Comparison of ENCODE assay signal across 8 mouse cellular contexts in the genomic region with DNA sequence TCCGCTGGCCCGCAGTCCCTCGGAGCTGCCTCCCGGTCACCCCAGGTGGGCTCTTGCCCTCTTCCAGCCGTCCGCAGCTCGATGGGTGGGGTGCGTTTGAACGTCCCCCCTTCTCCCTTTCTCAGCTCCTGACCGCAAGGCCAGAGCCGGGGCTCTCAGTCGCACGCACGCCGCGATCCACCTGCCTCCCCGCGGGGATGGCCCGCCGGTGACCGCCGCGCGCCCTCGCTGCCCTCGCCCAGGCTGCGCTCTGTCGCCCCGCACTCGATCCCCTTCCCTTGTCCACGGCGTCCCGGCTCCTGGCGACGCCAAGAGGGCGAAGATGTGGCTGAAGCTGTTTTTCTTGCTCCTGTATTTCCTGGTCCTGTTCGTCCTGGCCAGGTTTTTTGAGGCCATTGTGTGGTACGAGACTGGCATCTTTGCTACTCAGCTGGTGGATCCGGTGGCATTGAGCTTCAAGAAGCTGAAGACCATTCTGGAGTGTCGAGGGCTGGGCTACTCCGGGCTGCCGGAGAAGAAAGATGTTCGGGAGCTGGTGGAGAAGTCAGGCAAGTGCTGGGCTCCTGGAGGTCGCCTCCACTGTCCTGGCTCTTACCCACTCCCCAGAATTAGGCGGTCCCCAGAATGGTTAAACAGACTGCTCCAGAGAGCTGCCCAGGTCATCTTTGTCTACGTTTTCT. TPM values are rescaled to one million over a fixed set of nuclear protein-coding genes. Genes with fewer than 3 reads are reported as not detected.
DNase-seq lines count a peak whose midpoint lies in the region; ATAC-seq and TF ChIP-seq lines count a peak whose summit lies in the region.

No protein-coding gene starts in this region.

- H3K36me3 ChIP-seq in CH12.LX (replicated peaks in 1 of 2; ENCODE audit: control insufficient read depth in 1 of 2, insufficient read depth in 1 of 2, low read length in 1 of 2), result peaks cover 0 to 9% of the 10 kb centered on the region in 2 experiments
- peaks cover 22% of the 10 kb centered on the region for H3K36me3 ChIP-seq in embryonic facial prominence, embryonic 10.5 days (replicated peaks)
- 0 out of 2 replicates have a peak, but pooled peaks cover 7% of the 10 kb centered on the region for H3K36me3 ChIP-seq in heart, embryonic 10.5 days
- peaks cover 18% of the 10 kb centered on the region; the same call in 1 of the 2 replicates for H3K36me3 ChIP-seq in kidney, embryonic 15.5 days
- H3K36me3 ChIP-seq in liver, embryonic 13.5 days, result 0 out of 2 replicates have a peak, but pooled peaks cover 5% of the 10 kb centered on the region

- H3K27ac ChIP-seq in CH12.LX (ENCODE audit: insufficient read depth, low read depth), result peak overlapping the region; percentile 64
- H3K27ac ChIP-seq in embryonic facial prominence, embryonic 10.5 days (replicated peaks), result peak overlapping the region; percentile 99
- peak overlapping the region; percentile 99 for H3K27ac ChIP-seq in heart, embryonic 10.5 days
- peak overlapping the region; percentile 99 for H3K27ac ChIP-seq in kidney, embryonic 15.5 days
- H3K27ac ChIP-seq in liver, embryonic 13.5 days, result peak overlapping the region; percentile 92

- in situ Hi-C loops in CH12.LX (cut with MboI; ENCODE audit: low pct_ligation_motif_present, low pct_unique_long_range_greater_than_20kb, low sequenced_read_pairs), result no loop called here

- H3K9me3 ChIP-seq in CH12.LX (replicated peaks; ENCODE audit: low read length), result peaks cover 2% of the 10 kb centered on the region
- H3K9me3 ChIP-seq in embryonic facial prominence, embryonic 10.5 days, result no peaks in the 10 kb centered on the region
- no peaks in the 10 kb centered on the region for H3K9me3 ChIP-seq in heart, embryonic 10.5 days
- H3K9me3 ChIP-seq in kidney, embryonic 15.5 days (replicated peaks), result no peaks in the 10 kb centered on the region
- no peaks in the 10 kb centered on the region for H3K9me3 ChIP-seq in liver, embryonic 13.5 days (replicated peaks)

- TF ChIP-seq CTCF in CH12.LX (conservative IDR thresholded peaks at IDR 0.05 in 1 of 2, IDR thresholded peaks at IDR 0.05 in 1 of 2; ENCODE audit: low read depth in 2 of 2, low read length in 2 of 2), result no peak

- TF ChIP-seq RAD21 in CH12.LX (IDR thresholded peaks at IDR 0.05; ENCODE audit: low read depth, low read length), result no peak

- dilution Hi-C loops in CH12.LX (cut with MboI; ENCODE audit: extremely low pct_ligation_motif_present, extremely low pct_unique_long_range_greater_than_20kb, low sequenced_read_pairs), result no loop called here

- peak overlapping the region; percentile 68; the same call in 1 of the 2 replicates for H3K4me2 ChIP-seq in CH12.LX (ENCODE audit: insufficient read depth, low read depth, poor library complexity, severe bottlenecking)
- H3K4me2 ChIP-seq in kidney, embryonic 15.5 days, result peak overlapping the region; percentile 77
- peak overlapping the region; percentile 95 for H3K4me2 ChIP-seq in liver, embryonic 13.5 days

- no peak for TF ChIP-seq EP300 in CH12.LX (IDR thresholded peaks at IDR 0.05; ENCODE audit: low read length)

- peak overlapping the region; percentile 79 to 91 (median 91) for H3K4me3 ChIP-seq in CH12.LX (replicated peaks in 1 of 3; ENCODE audit: low read depth in 2 of 3, low read length in 2 of 3, poor library complexity in 1 of 3)
- peak overlapping the region; percentile 95 for H3K4me3 ChIP-seq in embryonic facial prominence, embryonic 10.5 days
- peak overlapping the region; percentile 98 for H3K4me3 ChIP-seq in heart, embryonic 10.5 days
- peak overlapping the region; percentile 95 for H3K4me3 ChIP-seq in kidney, embryonic 15.5 days (replicated peaks)
- H3K4me3 ChIP-seq in liver, embryonic 13.5 days (replicated peaks), result peak overlapping the region; percentile 90

- peak overlapping the region; percentile 81 for H3K9ac ChIP-seq in CH12.LX (ENCODE audit: insufficient read depth, low read depth)
- peak overlapping the region; percentile 98 for H3K9ac ChIP-seq in kidney, embryonic 15.5 days
- H3K9ac ChIP-seq in liver, embryonic 13.5 days, result peak overlapping the region; percentile 96

- H3K79me2 ChIP-seq in CH12.LX (replicated peaks; ENCODE audit: control insufficient read depth, extremely low read depth, insufficient read depth, poor library complexity, severe bottlenecking), result peaks cover 4% of the 10 kb centered on the region; the same call in 1 of the 2 replicates

- peaks cover 2% of the 10 kb centered on the region for H3K27me3 ChIP-seq in CH12.LX (replicated peaks)
- H3K27me3 ChIP-seq in embryonic facial prominence, embryonic 10.5 days (replicated peaks; ENCODE audit: low read depth, poor library complexity, severe bottlenecking), result no peaks in the 10 kb centered on the region
- no peaks in the 10 kb centered on the region for H3K27me3 ChIP-seq in heart, embryonic 10.5 days (ENCODE audit: insufficient read depth, poor library complexity, severe bottlenecking)
- H3K27me3 ChIP-seq in kidney, embryonic 15.5 days, result no peaks in the 10 kb centered on the region
- H3K27me3 ChIP-seq in liver, embryonic 13.5 days, result no peaks in the 10 kb centered on the region

- H3K4me1 ChIP-seq in CH12.LX (ENCODE audit: control insufficient read depth in 1 of 2, insufficient read depth in 2 of 2), result peaks cover 0 to 11% of the 10 kb centered on the region in 2 experiments; a peak in 3 of 4 replicates
- peaks cover 30% of the 10 kb centered on the region for H3K4me1 ChIP-seq in embryonic facial prominence, embryonic 10.5 days
- H3K4me1 ChIP-seq in heart, embryonic 10.5 days, result peaks cover 10% of the 10 kb centered on the region
- H3K4me1 ChIP-seq in kidney, embryonic 15.5 days, result peaks cover 21% of the 10 kb centered on the region
- peaks cover 23% of the 10 kb centered on the region for H3K4me1 ChIP-seq in liver, embryonic 13.5 days (replicated peaks)

- peak; percentile 19 for DNase-seq in CH12.LX (ENCODE audit: extremely low read depth)
- DNase-seq in adrenal gland, postnatal 25 days, result peak; percentile 67
- DNase-seq in embryonic facial prominence, embryonic 10.5 days (ENCODE audit: low spot score), result peak; percentile 75
- DNase-seq in heart, embryonic 10.5 days (ENCODE audit: low spot score), result peak; percentile 87
- peak; percentile 52 for DNase-seq in liver, embryonic 13.5 days
- DNase-seq in naive thymus-derived CD4-positive, alpha-beta T cell, adult 2 months (ENCODE audit: low read depth), result peak; percentile 66
- peak; percentile 69 for DNase-seq in testis, postnatal 10 days (ENCODE audit: low spot score)

- no peak for TF ChIP-seq POLR2A in CH12.LX (IDR thresholded peaks at IDR 0.05; ENCODE audit: low read depth, low read length)

- WGBS in embryonic facial prominence, embryonic 10.5 days, result under 1% methylated on average over 46 of the region's 46 CpGs
- under 1% methylated on average over 46 of the region's 46 CpGs for WGBS in heart, embryonic 10.5 days
- under 1% methylated on average over 46 of the region's 46 CpGs for WGBS in kidney, embryonic 15.5 days
- under 1% methylated on average over 46 of the region's 46 CpGs for WGBS in liver, embryonic 13.5 days (ENCODE audit: insufficient replicate concordance)

- peak; percentile 59 for ATAC-seq in kidney, embryonic 15.5 days (replicated peaks; ENCODE audit: low FRiP score)
- peak; percentile 52 for ATAC-seq in liver, embryonic 13.5 days (ENCODE audit: low read depth)

TF ChIP-seq in CH12.LX, 34 proteins besides CTCF, POLR2A, EP300 and RAD21:
- TF ChIP-seq ELF1 (IDR thresholded peaks at IDR 0.05; ENCODE audit: low read depth, low read length), result peak; percentile 32; the same call in 1 of the 2 replicates
- TF ChIP-seq MXI1 (IDR thresholded peaks at IDR 0.05; ENCODE audit: low read depth, low read length), result no peak

RNA-seq across cellular contexts. Expression of gene Rnf103, which starts 0.8 kb away (rescaled TPM):
- 3.5 and 4.2 TPM in 2 replicates for total RNA-seq in CH12.LX (2012; rRNA removed)
- 7.0 and 7.9 TPM in 2 replicates for total RNA-seq in CH12.LX (2014; rRNA removed)
- polyA plus RNA-seq in CH12.LX (2012; ENCODE audit: insufficient read length, low read depth), result 5.7 and 6.0 TPM in 2 replicates
- total RNA-seq in adrenal gland, postnatal 25 days (2021), result 32.3 and 41.0 TPM in 2 replicates
- polyA plus RNA-seq in embryonic facial prominence, embryonic 10.5 days (2016; fragmentation: Nextera tagmentation; extraction: Ambion mirVana), result 10.9 TPM in 2 replicates
- polyA plus RNA-seq in heart, embryonic 10.5 days (2016; fragmentation: Nextera tagmentation; extraction: Ambion mirVana), result 12.6 and 14.4 TPM in 2 replicates
- 16.7 and 17.2 TPM in 2 replicates for polyA plus RNA-seq in kidney, embryonic 15.5 days (2015; fragmentation: Nextera tagmentation; extraction: Ambion mirVana)
- 5.4 and 6.9 TPM in 2 replicates for polyA plus RNA-seq in liver, embryonic 13.5 days (2015; fragmentation: Nextera tagmentation; extraction: Ambion mirVana)

RNA-seq across cellular contexts. Expression of gene Chmp3, which starts 49.1 kb away (rescaled TPM):
- total RNA-seq in CH12.LX (2012; rRNA removed), result 27.8 and 30.3 TPM in 2 replicates
- 44.7 and 53.8 TPM in 2 replicates for total RNA-seq in CH12.LX (2014; rRNA removed)
- polyA plus RNA-seq in CH12.LX (2012; ENCODE audit: insufficient read length, low read depth), result 68.1 and 76.5 TPM in 2 replicates
- total RNA-seq in adrenal gland, postnatal 25 days (2021), result 109 and 133 TPM in 2 replicates
- polyA plus RNA-seq in embryonic facial prominence, embryonic 10.5 days (2016; fragmentation: Nextera tagmentation; extraction: Ambion mirVana), result 47.9 and 48.2 TPM in 2 replicates
- 62.1 and 69.8 TPM in 2 replicates for polyA plus RNA-seq in heart, embryonic 10.5 days (2016; fragmentation: Nextera tagmentation; extraction: Ambion mirVana)
- polyA plus RNA-seq in kidney, embryonic 15.5 days (2015; fragmentation: Nextera tagmentation; extraction: Ambion mirVana), result 62.3 and 67.2 TPM in 2 replicates
- 35.6 and 43.2 TPM in 2 replicates for polyA plus RNA-seq in liver, embryonic 13.5 days (2015; fragmentation: Nextera tagmentation; extraction: Ambion mirVana)

RNA-seq across cellular contexts. Expression of gene Rmnd5a, which starts 54.0 kb away (rescaled TPM):
- 19.1 and 23.4 TPM in 2 replicates for total RNA-seq in CH12.LX (2012; rRNA removed)
- total RNA-seq in CH12.LX (2014; rRNA removed), result 40.6 and 47.2 TPM in 2 replicates
- 22.7 and 23.5 TPM in 2 replicates for polyA plus RNA-seq in CH12.LX (2012; ENCODE audit: insufficient read length, low read depth)
- total RNA-seq in adrenal gland, postnatal 25 days (2021), result 91.9 and 102 TPM in 2 replicates
- 12.3 and 13.6 TPM in 2 replicates for polyA plus RNA-seq in embryonic facial prominence, embryonic 10.5 days (2016; fragmentation: Nextera tagmentation; extraction: Ambion mirVana)
- polyA plus RNA-seq in heart, embryonic 10.5 days (2016; fragmentation: Nextera tagmentation; extraction: Ambion mirVana), result 9.7 and 11.4 TPM in 2 replicates
- polyA plus RNA-seq in kidney, embryonic 15.5 days (2015; fragmentation: Nextera tagmentation; extraction: Ambion mirVana), result 14.1 and 14.7 TPM in 2 replicates
- polyA plus RNA-seq in liver, embryonic 13.5 days (2015; fragmentation: Nextera tagmentation; extraction: Ambion mirVana), result 5.6 and 6.2 TPM in 2 replicates

Comparison
In these comparisons a context has a peak if more than half of its experiments do, and no peak if none do; other contexts are left out.
1. Peak in every context shown above with its lines: DNase-seq, ATAC-seq, H3K4me3 ChIP-seq and H3K27ac ChIP-seq.
2. DNase-seq: peak in every context shown above with its lines; median percentile 87 in heart, embryonic 10.5 days; 75 in embryonic facial prominence, embryonic 10.5 days; 69 in testis, postnatal 10 days; 67 in adrenal gland, postnatal 25 days; 66 in naive thymus-derived CD4-positive, alpha-beta T cell, adult 2 months; 52 in liver, embryonic 13.5 days; 19 in CH12.LX.